Mouse (Mus musculus): ENCODE results near the gene Kcne1. TPM values are rescaled to one million over a fixed set of nuclear protein-coding genes. Genes with fewer than 3 reads are reported as not detected.

Kcne1 gene
- polyA plus RNA-seq, 1 experiment from 2014 or later: 0.39 TPM

GRCm38 (mm10) chr16:92355366-92355765 is 3.9 kb downstream of the Kcne1 start:
- Histone ChIP-seq H3K4me2 (no peak overlapping the region), H3K9me3 (no peaks in the 10 kb centered on the region), H3K27me3 (peaks cover 20% of the 10 kb centered on the region; the same call in 1 of the 2 replicates), H3K27ac (no peak overlapping the region), H3K36me3 (no peaks in the 10 kb centered on the region), H3K4me1 (replicated peaks) (peaks cover 21% of the 10 kb centered on the region), H3K9ac (no peak overlapping the region), H3K4me3 (no peak overlapping the region)
- ATAC-seq (ENCODE audit: low FRiP score): no peak
- WGBS: 83% methylated on average over 5 of the region's 5 CpGs

- 77% methylated on average over 2 of the region's 2 CpGs for WGBS
- H3K36me3 ChIP-seq: no peaks in the 10 kb centered on the region
- no peak overlapping the region for H3K4me2 ChIP-seq
- peaks cover 19% of the 10 kb centered on the region for H3K4me1 ChIP-seq (replicated peaks)
- H3K9me3 ChIP-seq: no peaks in the 10 kb centered on the region
- ATAC-seq (ENCODE audit: low FRiP score): no peak
- H3K4me3 ChIP-seq: no peak overlapping the region
- no peak overlapping the region for H3K9ac ChIP-seq
- H3K27ac ChIP-seq: no peak overlapping the region
- peaks cover 17% of the 10 kb centered on the region; the same call in 1 of the 2 replicates for H3K27me3 ChIP-seq
Observed at GRCm38 (mm10) chr16:92353897-92354296, 5.4 kb downstream of the Kcne1 start.

GRCm38 (mm10) chr16:92353295-92353694 is 6.0 kb downstream of the Kcne1 start:
- Histone ChIP-seq H3K27me3 (peaks cover 14% of the 10 kb centered on the region; the same call in 1 of the 2 replicates), H3K4me2 (no peak overlapping the region), H3K27ac (no peak overlapping the region), H3K9ac (no peak overlapping the region), H3K9me3 (no peaks in the 10 kb centered on the region), H3K4me3 (no peak overlapping the region), H3K36me3 (no peaks in the 10 kb centered on the region), H3K4me1 (replicated peaks) (peaks cover 18% of the 10 kb centered on the region)
- 85% methylated on average over 12 of the region's 12 CpGs for WGBS
- no peak for ATAC-seq (ENCODE audit: low FRiP score)

- H3K4me2 ChIP-seq: no peak overlapping the region
- peak; percentile 77; the same call in 1 of the 2 replicates for ATAC-seq (ENCODE audit: low FRiP score)
- no peak overlapping the region for H3K9ac ChIP-seq
- WGBS: 61% methylated on average over 12 of the region's 12 CpGs
- peaks cover 9% of the 10 kb centered on the region for H3K4me1 ChIP-seq (replicated peaks)
- H3K4me3 ChIP-seq: no peak overlapping the region
- H3K36me3 ChIP-seq: no peaks in the 10 kb centered on the region
- H3K27ac ChIP-seq: no peak overlapping the region
- no peaks in the 10 kb centered on the region for H3K27me3 ChIP-seq
- H3K9me3 ChIP-seq: no peaks in the 10 kb centered on the region
Observed at GRCm38 (mm10) chr16:92348941-92349340, 10.3 kb downstream of the Kcne1 start.

GRCm38 (mm10) chr16:92346297-92346916 is 12.9 kb downstream of the Kcne1 start:
- Histone ChIP-seq H3K4me2 (no peak overlapping the region), H3K27ac (no peak overlapping the region), H3K4me3 (no peak overlapping the region), H3K36me3 (no peaks in the 10 kb centered on the region), H3K9me3 (no peaks in the 10 kb centered on the region), H3K4me1 (replicated peaks) (peaks cover 10% of the 10 kb centered on the region), H3K9ac (no peak overlapping the region), H3K27me3 (no peaks in the 10 kb centered on the region)
- WGBS: 34% methylated on average over 13 of the region's 13 CpGs
- ATAC-seq (ENCODE audit: low FRiP score): peak; percentile 75

GRCm38 (mm10) chr16:92345177-92345576 is 14.1 kb downstream of the Kcne1 start:
- H3K36me3 ChIP-seq: no peaks in the 10 kb centered on the region
- 64% methylated on average over 11 of the region's 11 CpGs for WGBS
- no peaks in the 10 kb centered on the region for H3K27me3 ChIP-seq
- peaks cover 21% of the 10 kb centered on the region for H3K4me1 ChIP-seq (replicated peaks)
- no peak for ATAC-seq (ENCODE audit: low FRiP score)
- H3K27ac ChIP-seq: no peak overlapping the region
- H3K9me3 ChIP-seq: no peaks in the 10 kb centered on the region
- no peak overlapping the region for H3K9ac ChIP-seq
- no peak overlapping the region for H3K4me3 ChIP-seq
- no peak overlapping the region for H3K4me2 ChIP-seq

GRCm38 (mm10) chr16:92340612-92341511 is 18.4 kb downstream of the Kcne1 start:
- no peaks in the 10 kb centered on the region for H3K9me3 ChIP-seq
- H3K4me2 ChIP-seq: peak overlapping the region; percentile 57
- H3K9ac ChIP-seq: peak overlapping the region; percentile 61; the same call in 1 of the 2 replicates
- no peaks in the 10 kb centered on the region for H3K36me3 ChIP-seq
- no peak overlapping the region for H3K27ac ChIP-seq
- H3K4me3 ChIP-seq: peak overlapping the region; percentile 29
- 28% methylated on average over 27 of the region's 27 CpGs for WGBS
- ATAC-seq (ENCODE audit: low FRiP score): peak; percentile 77
- H3K4me1 ChIP-seq (replicated peaks): peaks cover 17% of the 10 kb centered on the region
- H3K27me3 ChIP-seq: peaks cover 5% of the 10 kb centered on the region; the same call in 1 of the 2 replicates

GRCm38 (mm10) chr16:92336280-92336679 is 23.0 kb downstream of the Kcne1 start:
- Histone ChIP-seq H3K27me3 (peaks cover 11% of the 10 kb centered on the region; the same call in 1 of the 2 replicates), H3K4me2 (no peak overlapping the region), H3K4me3 (no peak overlapping the region), H3K36me3 (no peaks in the 10 kb centered on the region), H3K9me3 (no peaks in the 10 kb centered on the region), H3K4me1 (replicated peaks) (peaks cover 23% of the 10 kb centered on the region), H3K27ac (no peak overlapping the region), H3K9ac (no peak overlapping the region)
- ATAC-seq (ENCODE audit: low FRiP score): no peak
- WGBS: 7% methylated on average over 9 of the region's 9 CpGs

- no peaks in the 10 kb centered on the region for H3K9me3 ChIP-seq
- ATAC-seq (ENCODE audit: low FRiP score): no peak
- H3K4me3 ChIP-seq: no peak overlapping the region
- 62% methylated on average over 9 of the region's 9 CpGs for WGBS
- peaks cover 11% of the 10 kb centered on the region; the same call in 1 of the 2 replicates for H3K27me3 ChIP-seq
- H3K4me1 ChIP-seq (replicated peaks): peaks cover 7% of the 10 kb centered on the region
- H3K36me3 ChIP-seq: no peaks in the 10 kb centered on the region
- no peak overlapping the region for H3K4me2 ChIP-seq
- no peak overlapping the region for H3K9ac ChIP-seq
- no peak overlapping the region for H3K27ac ChIP-seq
Observed at GRCm38 (mm10) chr16:92334600-92334999, 24.7 kb downstream of the Kcne1 start.

GRCm38 (mm10) chr16:92330966-92331365 is 28.3 kb downstream of the Kcne1 start:
- Histone ChIP-seq H3K27me3 (0 out of 2 replicates have a peak, but pooled peaks cover 11% of the 10 kb centered on the region), H3K9me3 (no peaks in the 10 kb centered on the region), H3K9ac (no peak overlapping the region), H3K27ac (no peak overlapping the region), H3K4me1 (replicated peaks) (peaks cover 7% of the 10 kb centered on the region; the same call in 1 of the 2 replicates), H3K36me3 (no peaks in the 10 kb centered on the region), H3K4me2 (no peak overlapping the region), H3K4me3 (no peak overlapping the region)
- 87% methylated on average over 5 of the region's 5 CpGs for WGBS
- no peak for ATAC-seq (ENCODE audit: low FRiP score)

- 90% methylated on average over 10 of the region's 10 CpGs for WGBS
- Histone ChIP-seq H3K36me3 (no peaks in the 10 kb centered on the region), H3K9me3 (no peaks in the 10 kb centered on the region), H3K4me3 (no peak overlapping the region), H3K4me2 (no peak overlapping the region), H3K27ac (no peak overlapping the region), H3K27me3 (0 out of 2 replicates have a peak, but pooled peaks cover 5% of the 10 kb centered on the region), H3K4me1 (replicated peaks) (peaks cover 20% of the 10 kb centered on the region), H3K9ac (no peak overlapping the region)
- no peak for ATAC-seq (ENCODE audit: low FRiP score)
Observed at GRCm38 (mm10) chr16:92327911-92328310, 31.4 kb downstream of the Kcne1 start.

- Histone ChIP-seq H3K27ac (peak overlapping the region; percentile 52; the same call in 1 of the 2 replicates), H3K9me3 (no peaks in the 10 kb centered on the region), H3K27me3 (0 out of 2 replicates have a peak, but pooled peaks cover 5% of the 10 kb centered on the region), H3K36me3 (no peaks in the 10 kb centered on the region), H3K9ac (no peak overlapping the region), H3K4me2 (no peak overlapping the region), H3K4me3 (no peak overlapping the region), H3K4me1 (replicated peaks) (peaks cover 13% of the 10 kb centered on the region)
- 27% methylated on average over 1 of the region's 1 CpGs for WGBS
- ATAC-seq (ENCODE audit: low FRiP score): no peak
Observed at GRCm38 (mm10) chr16:92325062-92325406, 34.2 kb downstream of the Kcne1 start.

Measured in hindbrain, embryonic 13.5 days (tissue).